Mouse (Mus musculus) stomach, embryonic 15.5 days (tissue): ENCODE results near the gene Acot8. TPM values are rescaled to one million over a fixed set of nuclear protein-coding genes. Genes with fewer than 3 reads are reported as not detected.

ENCODE experiments used
- ATAC-seq: fragments of 200-750 bp; cut with Nextera tagmentation; 2 replicates; pipeline ENCODE4 v1.8.0; 2017; ENCODE audit warnings: low read depth, moderate number of reproducible peaks, moderate TSS enrichment; ENCODE audit not compliant: insufficient read depth, low FRiP score
- H3K27ac ChIP-seq: fragments of 300-500 bp; sonication (generic); 2 replicates; pipeline ENCODE4 v1.5.1; 2015; ENCODE audit warnings: mild to moderate bottlenecking, inconsistent platforms
- H3K27me3 ChIP-seq: fragments of 300-500 bp; sonication (generic); replicated peaks from 2 replicates; pipeline ENCODE4 v1.6.1; 2015; ENCODE audit warnings: inconsistent platforms
- H3K36me3 ChIP-seq: fragments of 300-500 bp; sonication (generic); 2 replicates; pipeline ENCODE4 v1.6.1; 2015; ENCODE audit warnings: inconsistent platforms
- H3K4me1 ChIP-seq: fragments of 300-500 bp; sonication (generic); 2 replicates; pipeline ENCODE4 v1.6.1; 2015; ENCODE audit warnings: inconsistent platforms
- H3K4me2 ChIP-seq: fragments of 300-500 bp; sonication (generic); 2 replicates; pipeline ENCODE4 v1.6.1; 2015; ENCODE audit warnings: mild to moderate bottlenecking, inconsistent platforms
- H3K4me3 ChIP-seq: fragments of 300-500 bp; sonication (generic); replicated peaks from 2 replicates; pipeline ENCODE4 v1.5.1; 2015; ENCODE audit warnings: inconsistent platforms
- H3K9ac ChIP-seq: fragments of 300-500 bp; sonication (generic); 2 replicates; pipeline ENCODE4 v1.6.1; 2015; ENCODE audit warnings: inconsistent platforms
- H3K9me3 ChIP-seq: fragments of 300-500 bp; sonication (generic); 2 replicates; pipeline ENCODE4 v1.6.1; 2016; ENCODE audit warnings: inconsistent platforms
- WGBS: fragments of 180-500 bp; shearing (Covaris S2); methylation state at CpG from one replicate; pipeline ENCODE4 v1.1.7; 2015; 5-methylcytosine and 5-hydroxymethylcytosine counted together
- polyA plus RNA-seq: library from polyadenylated mRNA; unstranded; fragments of >200 nt; fragmentation: Nextera tagmentation; extraction: Ambion mirVana; gene quantifications from 2 replicates; pipeline ENCODE4 v1.2.1, GENCODE M21; 2015

The Acot8 gene
- polyA plus RNA-seq, 1 experiment from 2014 or later, result 21.9 TPM

- under 1% methylated on average over 68 of the region's 70 CpGs for WGBS
- peaks cover 16% of the 10 kb centered on the region for H3K4me1 ChIP-seq
- no peaks in the 10 kb centered on the region for H3K9me3 ChIP-seq
- peak within 1 kb of the TSS; percentile 92 for H3K4me2 ChIP-seq
- ATAC-seq, result peak; percentile 91
- peak within 1 kb of the TSS; percentile 96 for H3K4me3 ChIP-seq
- peak within 1 kb of the TSS; percentile 92 for H3K9ac ChIP-seq
- H3K27ac ChIP-seq, result peak within 1 kb of the TSS; percentile 71; the same call in 1 of the 2 replicates
- no peaks in the 10 kb centered on the region for H3K27me3 ChIP-seq
- H3K36me3 ChIP-seq, result 0 out of 2 replicates have a peak, but pooled peaks cover 13% of the 10 kb centered on the region
These were observed 58.7 kb downstream of the Acot8 start, which contains the start of the genes Wfdc3 and Dnttip1 for GRCm38 (mm10) chr2:164745843-164746479. Gene Wfdc3, minus strand, starts transcription at chr2:164745931. Gene Dnttip1, plus strand, starts transcription at chr2:164745983.

GRCm38 (mm10) chr2:164744987-164745386 lies 59.7 kb downstream of the Acot8 start:
- H3K27ac ChIP-seq, result no peak overlapping the region
- H3K9ac ChIP-seq, result no peak overlapping the region
- ATAC-seq, result no peak
- H3K4me2 ChIP-seq, result peak overlapping the region; percentile 92
- no peaks in the 10 kb centered on the region for H3K27me3 ChIP-seq
- H3K4me1 ChIP-seq, result peaks cover 16% of the 10 kb centered on the region
- no peaks in the 10 kb centered on the region for H3K9me3 ChIP-seq
- WGBS, result 68% methylated on average over 13 of the region's 13 CpGs
- H3K4me3 ChIP-seq, result peak overlapping the region; percentile 96
- 0 out of 2 replicates have a peak, but pooled peaks cover 13% of the 10 kb centered on the region for H3K36me3 ChIP-seq

Other genes starting within 250 kb of the Acot8 start
- gene Wfdc2, start 242.5 kb downstream of the Acot8 start, polyA plus RNA-seq, result 162 and 175 TPM in 2 replicates
- gene Spint3, start 231.4 kb downstream of the Acot8 start, polyA plus RNA-seq, result not detected in 2 replicates
- 1.0 and 1.5 TPM in 2 replicates for gene Wfdc6a, start 219.4 kb downstream of the Acot8 start, polyA plus RNA-seq
- not detected in 2 replicates for gene Eppin, start 211.3 kb downstream of the Acot8 start, polyA plus RNA-seq
- not detected in 2 replicates for gene Wfdc6b, start 191.4 kb downstream of the Acot8 start, polyA plus RNA-seq
- not detected in 2 replicates for gene Wfdc8, start 191.3 kb downstream of the Acot8 start, polyA plus RNA-seq
- gene Wfdc16, start 166.1 kb downstream of the Acot8 start, polyA plus RNA-seq, result not detected in 2 replicates
- 0.44 and 0.99 TPM in 2 replicates for gene Wfdc10, start 148.8 kb downstream of the Acot8 start, polyA plus RNA-seq
- gene Wfdc9, start 148.3 kb downstream of the Acot8 start, polyA plus RNA-seq, result not detected in 2 replicates
- not detected in 2 replicates for gene Wfdc11, start 130.8 kb downstream of the Acot8 start, polyA plus RNA-seq
- gene Wfdc13, start 119.8 kb downstream of the Acot8 start, polyA plus RNA-seq, result 1.9 and 3.7 TPM in 2 replicates
- gene Spint4, start 106.4 kb downstream of the Acot8 start, polyA plus RNA-seq, result not detected in 2 replicates
- gene Spint5, start 89.6 kb downstream of the Acot8 start, polyA plus RNA-seq, result not detected in 2 replicates
- gene Wfdc3, start 59.0 kb downstream of the Acot8 start, polyA plus RNA-seq, result 2.2 and 2.3 TPM in 2 replicates
- gene Dnttip1, start 58.9 kb downstream of the Acot8 start, polyA plus RNA-seq, result 60.9 and 64.7 TPM in 2 replicates
- gene Ube2c, start 35.0 kb downstream of the Acot8 start, polyA plus RNA-seq, result 428 and 438 TPM in 2 replicates
- 8.1 and 16.8 TPM in 2 replicates for gene Tnnc2, start 24.9 kb downstream of the Acot8 start, polyA plus RNA-seq
- gene Snx21, start 19.1 kb downstream of the Acot8 start, polyA plus RNA-seq, result 24.6 and 24.8 TPM in 2 replicates
- 7.9 and 8.5 TPM in 2 replicates for gene Zswim3, start 216 bp upstream of the Acot8 start, polyA plus RNA-seq
- gene Zswim1, start 17.8 kb upstream of the Acot8 start, polyA plus RNA-seq, result 13.1 and 13.5 TPM in 2 replicates
- not detected in 2 replicates for gene Spata25, start 23.7 kb upstream of the Acot8 start, polyA plus RNA-seq
- 132 and 159 TPM in 2 replicates for gene Ctsa, start 28.0 kb upstream of the Acot8 start, polyA plus RNA-seq
- 6.2 and 6.9 TPM in 2 replicates for gene Neurl2, start 28.6 kb upstream of the Acot8 start, polyA plus RNA-seq
- gene Pltp, start 52.8 kb upstream of the Acot8 start, polyA plus RNA-seq, result 43.9 and 48.5 TPM in 2 replicates
- gene Pcif1, start 74.4 kb upstream of the Acot8 start, polyA plus RNA-seq, result 64.7 and 70.9 TPM in 2 replicates
- gene Zfp335, start 106.9 kb upstream of the Acot8 start, polyA plus RNA-seq, result 10.6 and 12.1 TPM in 2 replicates
- 5.3 and 6.2 TPM in 2 replicates for gene Mmp9, start 135.9 kb upstream of the Acot8 start, polyA plus RNA-seq
- 1.0 and 1.4 TPM in 2 replicates for gene Slc12a5, start 155.9 kb upstream of the Acot8 start, polyA plus RNA-seq
- 58.6 and 60.6 TPM in 2 replicates for gene Ncoa5, start 230.0 kb upstream of the Acot8 start, polyA plus RNA-seq